Mouse (Mus musculus): ENCODE data around the gene Kcnc3.

Kcnc3 gene

GRCm38 (mm10) chr7:44597666-44598065 lies 7.2 kb downstream of the Kcnc3 start:
- no peak for DNase-seq

DNA sequence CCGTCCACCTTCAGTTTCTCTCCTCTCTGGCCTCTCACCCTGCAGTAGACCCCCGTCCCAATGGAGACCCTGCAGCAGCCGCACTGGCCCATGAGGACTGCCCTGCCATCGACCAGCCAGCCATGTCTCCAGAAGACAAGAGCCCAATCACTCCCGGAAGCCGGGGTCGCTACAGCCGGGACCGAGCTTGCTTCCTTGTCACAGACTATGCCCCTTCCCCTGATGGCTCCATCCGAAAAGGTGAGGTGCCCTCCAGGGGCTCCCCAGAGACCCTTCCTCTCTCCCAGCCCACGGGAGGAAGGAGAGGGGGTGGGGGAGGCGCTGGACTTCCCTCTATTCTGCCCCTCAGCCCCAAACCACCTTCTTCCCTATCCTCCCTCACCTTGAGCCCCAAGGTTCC lies 7.9 kb downstream of the Kcnc3 start:
- DNase-seq, result no peak

- DNase-seq, result no peak
These were observed 10.3 kb downstream of the Kcnc3 start for GRCm38 (mm10) chr7:44600691-44601262.

GRCm38 (mm10) chr7:44601646-44602045 lies 11.2 kb downstream of the Kcnc3 start:
- DNase-seq, result no peak

DNA sequence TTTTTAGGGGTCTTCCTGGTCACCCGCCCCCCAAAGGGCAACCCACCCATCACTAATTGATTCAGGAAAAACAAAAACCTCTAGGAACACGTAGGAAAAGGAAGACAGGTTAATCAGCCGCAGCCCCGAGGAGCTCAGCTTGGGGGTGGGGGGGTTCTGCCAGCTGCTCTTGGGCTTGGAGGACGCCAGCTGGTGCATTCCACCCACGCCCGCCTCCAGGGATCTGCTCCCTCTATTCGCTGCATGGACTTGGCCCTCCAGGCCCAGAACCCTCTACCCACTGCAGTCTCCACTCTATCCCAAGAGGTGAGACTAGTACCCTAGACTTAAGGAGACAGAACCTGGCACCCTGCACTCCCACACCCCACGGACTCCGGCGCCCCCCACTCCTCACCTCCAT lies 12.0 kb downstream of the Kcnc3 start:
- no peak for DNase-seq

DNA sequence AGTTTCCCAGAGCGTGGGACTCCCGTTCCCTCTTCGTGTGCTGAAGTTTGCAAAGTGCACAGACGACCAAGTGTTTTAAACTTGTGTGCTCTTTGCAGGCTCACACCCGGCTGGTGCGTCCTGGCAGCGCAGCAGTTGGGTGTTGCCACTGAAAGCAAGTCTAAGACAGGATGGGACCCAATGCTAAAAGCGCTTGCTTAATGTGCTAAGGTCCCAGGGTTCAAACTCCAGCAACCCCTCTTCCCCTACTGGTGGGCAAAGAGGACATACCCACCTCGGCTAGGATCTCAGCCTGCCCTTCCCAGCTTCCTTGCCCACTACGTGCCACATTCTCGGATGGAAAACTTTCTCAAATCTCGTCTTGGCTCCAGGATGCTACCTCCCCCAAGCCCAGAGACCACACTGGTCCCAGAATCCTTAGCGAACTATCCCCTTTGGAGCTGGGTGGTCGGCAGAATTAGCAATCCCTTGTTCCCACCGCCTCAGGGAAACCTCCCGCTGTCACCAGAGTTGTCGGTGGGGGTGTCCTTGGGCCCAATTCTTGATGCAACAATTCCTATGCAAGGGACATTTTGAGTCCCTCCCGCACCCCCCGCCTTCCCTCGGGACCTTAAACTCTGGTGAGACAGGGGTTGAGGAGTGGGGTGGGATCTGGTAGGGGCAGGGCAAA lies 12.9 kb downstream of the Kcnc3 start:
- no peak for DNase-seq

- DNase-seq, result peak in 1 of 2 experiments; percentile 20
These were observed 13.7 kb downstream of the Kcnc3 start for GRCm38 (mm10) chr7:44604139-44604606.

DNA sequence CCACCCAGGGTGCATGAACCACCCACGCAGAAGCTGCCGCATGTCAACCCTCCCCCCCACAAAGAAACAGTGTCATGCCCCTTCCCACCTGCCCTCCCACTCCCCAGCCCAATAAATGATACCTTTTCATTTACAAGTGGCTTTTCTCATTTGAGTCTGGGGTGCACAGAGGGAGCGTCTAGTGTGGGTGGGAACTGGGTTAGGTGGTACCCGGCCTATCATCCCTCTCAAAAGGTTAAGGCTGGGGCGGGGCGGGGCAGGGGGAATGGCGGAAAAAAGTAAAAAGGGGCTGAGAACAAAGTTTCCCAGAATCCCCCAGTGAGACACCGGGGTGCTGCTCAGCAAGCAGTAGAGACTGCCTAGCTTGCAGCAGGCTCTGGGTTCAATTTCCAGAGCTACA lies 14.2 kb downstream of the Kcnc3 start:
- no peak for DNase-seq

DNA sequence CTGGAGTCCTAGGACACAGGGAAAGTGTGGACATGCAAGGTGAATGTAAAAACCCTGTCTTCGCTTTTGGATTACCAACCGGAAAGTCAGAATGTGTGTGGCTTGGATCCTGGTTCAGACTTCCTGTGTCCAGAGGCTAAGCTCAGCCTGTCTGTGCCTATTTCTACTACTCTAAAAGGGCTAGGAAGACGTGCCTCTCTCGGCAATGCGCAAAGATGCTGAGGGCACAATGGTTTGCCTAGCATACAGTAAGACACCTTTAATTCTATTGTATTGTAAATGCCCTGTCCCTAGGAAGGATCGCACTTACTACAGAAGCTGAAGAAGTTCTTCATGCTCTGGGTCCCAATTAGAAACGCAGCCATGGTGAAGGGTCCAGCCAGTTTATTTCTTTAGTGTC lies 15.0 kb downstream of the Kcnc3 start:
- DNase-seq, result no peak

DNA sequence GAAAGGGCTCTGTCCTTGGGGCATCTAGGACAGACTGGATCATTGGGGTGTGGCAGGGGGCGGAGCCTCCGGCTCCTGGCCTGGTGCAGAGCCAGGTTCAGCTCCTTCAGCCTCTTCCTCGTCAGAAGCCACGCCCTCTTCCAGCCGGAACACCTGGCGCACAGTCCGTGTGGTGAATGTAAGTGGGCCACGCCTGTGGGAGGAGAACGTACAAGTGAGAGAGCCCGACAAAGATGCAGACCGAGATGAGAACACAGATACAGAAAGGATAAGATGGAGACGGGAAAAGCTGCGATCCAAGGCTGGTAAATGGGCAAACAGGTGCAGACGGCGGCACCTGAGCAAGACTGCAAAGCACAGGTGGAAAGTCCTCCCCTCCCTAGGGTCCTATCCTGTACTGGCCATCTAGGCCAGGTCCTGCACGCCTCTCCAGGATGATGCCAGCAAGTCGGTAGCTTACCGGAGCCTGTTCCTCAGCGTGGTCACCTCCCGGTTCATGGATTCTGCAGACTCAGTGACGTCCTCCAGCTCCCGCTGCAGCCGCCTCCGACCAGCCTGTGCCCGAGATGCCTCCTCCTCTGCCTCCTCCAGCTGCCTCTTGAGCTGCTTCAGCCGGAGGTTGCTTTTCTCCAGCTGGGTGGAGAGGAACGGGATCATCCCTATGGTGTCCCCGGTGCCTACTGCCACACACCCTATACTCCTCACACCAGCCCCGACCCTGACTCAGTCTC lies 15.9 kb downstream of the Kcnc3 start:
- peak; percentile 85 to 89 for DNase-seq

DNA sequence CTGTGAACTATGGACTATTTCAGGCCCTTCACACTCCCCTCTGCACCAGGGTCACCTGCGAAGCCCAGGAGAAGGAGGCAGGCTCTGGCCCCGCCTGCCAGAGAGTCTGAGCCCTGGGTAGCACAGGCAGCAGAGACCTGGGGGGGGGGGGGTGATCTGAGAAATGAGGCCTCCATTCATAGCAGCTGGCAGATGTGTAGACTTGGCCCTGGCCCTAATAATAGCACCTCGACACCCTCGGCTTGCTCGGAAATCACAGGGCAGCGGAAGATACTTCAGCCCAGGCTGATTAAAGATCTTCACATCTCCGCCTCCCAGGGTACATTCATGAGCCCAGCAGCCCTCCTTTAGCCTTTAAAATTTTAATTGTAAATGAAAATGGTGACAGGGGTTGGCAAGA lies 21.7 kb downstream of the Kcnc3 start:
- DNase-seq, result no peak

DNA sequence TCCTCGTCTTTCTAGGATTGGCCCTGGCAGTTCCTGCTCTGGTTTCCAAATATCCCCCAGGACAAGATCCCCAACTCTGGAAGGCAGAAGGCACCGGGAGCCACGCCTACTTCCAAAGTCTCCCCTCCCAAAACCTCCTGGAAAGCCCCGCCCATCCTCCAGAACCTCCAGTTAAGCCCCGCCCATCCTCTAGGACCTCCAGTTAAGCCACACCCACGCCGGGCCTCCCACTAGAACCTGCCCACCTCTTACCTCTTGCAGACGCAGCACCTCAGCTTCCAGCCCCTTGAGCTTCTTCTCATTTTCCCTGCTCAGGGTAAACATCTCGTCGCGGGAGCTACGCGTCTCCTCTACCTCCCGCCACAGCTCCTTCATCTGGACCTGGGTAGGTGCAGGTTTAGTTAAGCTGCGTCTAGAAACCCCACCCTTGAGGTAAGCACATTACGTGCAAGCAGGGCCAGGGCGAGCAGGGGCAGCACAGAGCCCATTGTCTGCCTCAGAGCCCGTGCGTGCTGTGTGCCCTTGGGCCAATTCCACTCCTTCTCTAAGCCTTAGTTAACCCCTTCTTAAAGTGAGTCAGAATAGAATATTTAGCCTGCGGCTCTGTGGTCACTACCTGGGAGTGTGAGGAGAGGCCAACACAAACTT lies 23.7 kb downstream of the Kcnc3 start:
- DNase-seq, result peak; percentile 58 to 67

DNA sequence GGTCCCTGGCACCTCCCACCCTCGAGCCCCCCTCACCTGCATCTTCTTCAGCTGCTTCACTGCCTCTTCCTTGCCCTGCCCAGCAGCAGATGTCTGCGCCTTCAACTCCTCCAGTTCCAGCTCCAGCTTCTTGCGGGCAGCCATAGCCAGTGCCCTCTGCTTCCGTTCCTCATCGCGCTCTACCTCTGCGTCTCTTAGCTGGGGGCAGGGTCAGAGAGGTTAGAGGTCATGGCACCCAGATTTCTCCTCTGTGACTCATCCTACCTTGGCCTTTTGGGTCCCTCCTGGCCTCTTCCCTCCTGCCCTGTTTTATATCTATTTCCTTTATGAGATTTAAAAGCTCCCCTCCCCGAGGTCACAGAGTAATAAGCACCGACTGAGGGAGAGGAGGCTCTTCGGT lies 24.8 kb downstream of the Kcnc3 start:
- no peak for DNase-seq

- no peak for DNase-seq
These were observed 25.5 kb downstream of the Kcnc3 start for GRCm38 (mm10) chr7:44615987-44616386.

- DNase-seq, result no peak
These were observed 26.6 kb downstream of the Kcnc3 start for GRCm38 (mm10) chr7:44617059-44617458.

- DNase-seq, result no peak
These were observed 33.5 kb downstream of the Kcnc3 start for GRCm38 (mm10) chr7:44623714-44624542.

GRCm38 (mm10) chr7:44624543-44624826 lies 34.0 kb downstream of the Kcnc3 start:
- DNase-seq, result no peak

- DNase-seq, result no peak
These were observed 34.4 kb downstream of the Kcnc3 start for GRCm38 (mm10) chr7:44624828-44625227.

- no peak for DNase-seq
These were observed 35.0 kb downstream of the Kcnc3 start for GRCm38 (mm10) chr7:44625241-44626067.

GRCm38 (mm10) chr7:44626068-44626385 lies 35.6 kb downstream of the Kcnc3 start:
- DNase-seq, result no peak

- DNase-seq, result no peak
These were observed 36.5 kb downstream of the Kcnc3 start for GRCm38 (mm10) chr7:44626966-44627365.

- DNase-seq, result no peak
These were observed 38.1 kb downstream of the Kcnc3 start for GRCm38 (mm10) chr7:44628402-44629034.

All from lung, adult 18-20 months (tissue).